Mouse (Mus musculus) large intestine, adult 2 months (tissue): ENCODE results near the gene 2410131K14Rik. TPM values are rescaled to one million over a fixed set of nuclear protein-coding genes. Genes with fewer than 3 reads are reported as not detected.
A peak's percentile ranks its signal among the peaks of the same experiment; 100 is the strongest.

Source experiments
- DNase-seq: peaks from one replicate; pipeline ENCODE4 v3.0.0-alpha.2; 2012; ENCODE audit warnings: low read depth, low spot score
- WGBS: fragments of 180-500 bp; shearing (Covaris S2); methylation state at CpG from one replicate; pipeline ENCODE4 v1.1.7; 2018; 5-methylcytosine and 5-hydroxymethylcytosine counted together
- polyA plus RNA-seq: library from polyadenylated mRNA; depleted of rRNA; stranded (reverse); fragments of >200 nt; gene quantifications from 2 replicates; pipeline ENCODE4 v1.2.3, GENCODE M21; 2012; rRNA removed

The 2410131K14Rik gene
- polyA plus RNA-seq, 1 experiment, result 4.9 TPM

DNA sequence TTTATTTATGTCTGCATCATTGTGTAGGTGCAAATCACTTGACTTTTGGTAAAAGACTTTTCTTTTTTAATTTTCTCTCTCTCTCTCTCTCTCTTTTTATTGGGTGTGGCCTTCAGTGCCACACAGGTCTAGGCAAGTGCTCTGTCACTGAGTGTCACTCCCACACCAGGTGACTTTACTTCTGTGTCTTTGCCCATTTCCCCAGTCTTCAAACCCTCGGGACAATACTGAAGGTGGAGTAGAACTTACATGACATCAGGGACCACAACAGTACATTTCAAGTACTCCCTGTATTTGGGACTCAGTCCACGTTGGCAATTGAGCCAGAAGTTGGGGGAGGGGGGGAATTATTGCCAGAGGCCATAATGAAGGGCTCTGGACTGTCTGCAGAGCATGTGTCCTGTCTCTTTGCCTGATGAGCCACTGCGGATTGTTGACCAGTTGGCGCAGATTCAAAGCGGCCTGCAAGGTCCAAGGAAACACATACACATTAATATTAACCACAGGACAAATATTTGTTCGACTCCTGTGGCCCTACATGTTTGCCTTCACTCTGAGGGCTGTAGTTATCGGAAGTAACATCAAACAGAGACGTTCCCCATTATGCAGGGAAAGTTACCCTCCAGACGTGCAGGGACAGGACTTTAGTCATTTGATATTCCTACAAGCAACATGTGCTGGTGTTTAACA, 57.6 kb downstream of the 2410131K14Rik start:
- 11% methylated on average over 9 of the region's 9 CpGs for WGBS
- DNase-seq, result peak; percentile 21

DNA sequence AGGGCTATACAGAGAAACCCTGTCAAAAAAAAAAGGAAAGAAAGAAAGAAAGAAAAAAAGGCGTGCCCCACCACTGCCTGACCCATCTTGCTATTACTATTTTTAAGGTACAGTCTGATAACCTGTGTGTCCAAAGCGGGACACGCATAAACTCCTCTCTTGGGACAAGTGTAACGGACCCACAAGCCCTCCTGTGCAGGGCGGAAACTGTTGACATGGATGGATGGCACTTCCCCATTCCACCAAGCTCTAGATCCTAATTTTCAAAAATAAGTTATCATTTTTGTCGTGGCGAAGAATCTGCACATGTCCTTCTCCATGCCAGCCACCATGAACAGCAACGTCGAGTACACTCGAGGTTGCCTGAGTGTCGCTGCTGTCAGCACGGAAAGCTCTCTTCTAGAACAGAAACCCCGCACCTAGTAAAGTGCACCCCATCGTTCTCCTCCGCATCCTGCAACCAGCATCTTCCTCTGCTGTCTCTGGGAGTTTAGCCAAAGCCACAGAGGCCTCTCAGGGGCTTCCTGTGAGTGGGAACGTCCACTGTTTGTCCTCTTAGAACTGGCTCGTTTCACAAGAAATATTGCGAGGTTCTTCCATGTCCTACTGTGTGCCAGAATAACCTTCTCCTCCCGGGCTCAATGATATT, 60.1 kb downstream of the 2410131K14Rik start:
- 73% methylated on average over 19 of the region's 19 CpGs for WGBS
- DNase-seq, result no peak

DNA sequence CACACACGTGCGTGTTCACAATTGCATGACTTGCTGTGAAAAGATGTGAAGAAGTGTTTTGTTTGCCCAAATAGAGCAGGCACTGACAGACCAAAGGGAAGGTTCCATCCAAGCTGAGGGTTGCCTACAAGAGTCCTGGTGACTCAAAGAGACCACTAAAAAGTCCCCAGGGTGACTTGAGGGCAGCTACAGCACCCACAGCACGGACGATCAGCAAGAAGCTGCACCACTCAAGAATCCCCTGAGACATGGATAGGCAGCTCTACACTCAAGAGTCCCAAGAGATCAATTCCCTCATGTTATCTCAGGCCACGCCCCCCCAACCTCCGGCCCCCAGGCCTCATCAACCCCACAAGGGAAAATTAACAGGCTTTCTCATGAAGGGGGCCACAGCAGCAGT, 65.4 kb downstream of the 2410131K14Rik start:
- no peak for DNase-seq
- 89% methylated on average over 6 of the region's 6 CpGs for WGBS

DNA sequence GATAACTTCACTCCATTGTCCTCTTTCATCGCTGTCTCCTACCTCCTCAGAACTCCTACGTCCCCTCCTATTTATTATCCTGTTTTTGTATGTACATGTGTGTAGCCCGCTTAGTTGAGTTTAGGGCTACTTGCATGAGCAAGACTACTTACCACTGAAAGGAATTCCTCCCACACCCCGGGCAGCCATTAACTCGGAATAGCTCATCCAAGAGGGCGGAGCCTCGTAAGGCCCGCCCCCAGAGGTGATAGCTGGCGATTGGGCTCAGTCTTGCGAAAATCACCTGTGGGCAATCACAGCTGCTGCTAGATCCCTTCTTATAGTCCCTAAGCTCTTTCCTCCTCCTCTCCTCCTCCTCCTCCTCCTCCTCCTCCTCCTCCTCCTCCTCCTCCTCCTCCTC, 66.2 kb downstream of the 2410131K14Rik start:
- WGBS, result 41% methylated on average over 10 of the region's 10 CpGs
- DNase-seq, result no peak

DNA sequence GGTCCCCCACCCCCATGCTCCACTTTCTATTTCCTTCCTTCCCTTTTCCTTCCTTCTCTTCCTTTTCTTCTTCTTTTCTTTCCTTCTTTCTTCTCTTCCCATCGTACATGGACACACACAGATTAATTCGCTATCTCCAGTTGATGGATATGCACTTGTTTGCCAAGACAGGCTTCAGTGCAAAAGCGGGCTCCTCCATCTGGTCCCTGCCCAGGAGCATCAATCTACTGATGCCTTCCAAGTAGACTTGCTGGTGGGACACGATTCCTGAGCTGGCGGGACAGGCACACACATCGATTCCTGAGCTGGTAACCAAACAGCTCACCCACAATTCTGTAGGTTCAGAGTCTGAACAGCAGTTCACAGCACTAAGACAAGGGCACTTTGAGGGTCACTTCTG, 68.7 kb downstream of the 2410131K14Rik start:
- no peak for DNase-seq
- WGBS, result 90% methylated on average over 6 of the region's 6 CpGs

Other genes starting within 250 kb of the 2410131K14Rik start
- gene Tesc, start 217.5 kb upstream of the 2410131K14Rik start, polyA plus RNA-seq, result 4.8 and 5.5 TPM in 2 replicates
- gene Fbxw8, start 89.8 kb upstream of the 2410131K14Rik start, polyA plus RNA-seq, result 29.4 and 32.7 TPM in 2 replicates
- gene Hrk, start 80.6 kb upstream of the 2410131K14Rik start, polyA plus RNA-seq, result not detected in 2 replicates
- gene Rnft2, start 111 bp upstream of the 2410131K14Rik start, polyA plus RNA-seq, result 1.1 and 1.7 TPM in 2 replicates